Mouse (Mus musculus): ENCODE results near the gene Rasgef1a. TPM values are rescaled to one million over a fixed set of nuclear protein-coding genes. Genes with fewer than 3 reads are reported as not detected.
A peak's percentile ranks its signal among the peaks of the same experiment; 100 is the strongest.

Rasgef1a gene
- polyA plus RNA-seq, 1 experiment from 2014 or later: 0.06 TPM

- Histone ChIP-seq H3K9me3 (replicated peaks; ENCODE audit: control insufficient read depth, low read length) (no peaks in the 10 kb centered on the region), H3K4me1 (ENCODE audit: control insufficient read depth, low read depth, low read length) (peaks cover 10% of the 10 kb centered on the region), H3K27ac (ENCODE audit: low read length) (no peak overlapping the region), H3K4me2 (ENCODE audit: low read depth, low read length) (no peak overlapping the region), H3K9ac (ENCODE audit: low read depth, low read length) (no peak overlapping the region), H3K27me3 (ENCODE audit: control insufficient read depth, insufficient read depth, low read depth, low read length) (no peaks in the 10 kb centered on the region), H3K4me3 (ENCODE audit: low read depth, low read length) (no peak overlapping the region), H3K36me3 (ENCODE audit: control insufficient read depth, insufficient read depth) (peaks cover 12% of the 10 kb centered on the region)
- ATAC-seq (ENCODE audit: low read depth): no peak
Observed at GRCm38 (mm10) chr6:118126577-118126976, 115.3 kb downstream of the Rasgef1a start.

- no peak overlapping the region for H3K4me3 ChIP-seq (ENCODE audit: low read depth, low read length)
- peak overlapping the region; percentile 24; the same call in 1 of the 2 replicates for H3K27ac ChIP-seq (ENCODE audit: low read length)
- H3K4me1 ChIP-seq (ENCODE audit: control insufficient read depth, low read depth, low read length): peaks cover 13% of the 10 kb centered on the region
- H3K9me3 ChIP-seq (replicated peaks; ENCODE audit: control insufficient read depth, low read length): no peaks in the 10 kb centered on the region
- ATAC-seq (ENCODE audit: low read depth): no peak
- 40% methylated on average over 7 of the region's 7 CpGs for WGBS (ENCODE audit: insufficient replicate concordance)
- no peaks in the 10 kb centered on the region for H3K27me3 ChIP-seq (ENCODE audit: control insufficient read depth, insufficient read depth, low read depth, low read length)
- H3K4me2 ChIP-seq (ENCODE audit: low read depth, low read length): no peak overlapping the region
- no peak overlapping the region for H3K9ac ChIP-seq (ENCODE audit: low read depth, low read length)
- H3K36me3 ChIP-seq (ENCODE audit: control insufficient read depth, insufficient read depth): peaks cover 8% of the 10 kb centered on the region
Observed at GRCm38 (mm10) chr6:118127198-118127597, 116.0 kb downstream of the Rasgef1a start.

GRCm38 (mm10) chr6:118127827-118128487 lies 116.7 kb downstream of the Rasgef1a start:
- Histone ChIP-seq H3K9me3 (replicated peaks; ENCODE audit: control insufficient read depth, low read length) (no peaks in the 10 kb centered on the region), H3K27me3 (ENCODE audit: control insufficient read depth, insufficient read depth, low read depth, low read length) (no peaks in the 10 kb centered on the region), H3K4me2 (ENCODE audit: low read depth, low read length) (no peak overlapping the region), H3K36me3 (ENCODE audit: control insufficient read depth, insufficient read depth) (peaks cover 7% of the 10 kb centered on the region), H3K9ac (ENCODE audit: low read depth, low read length) (no peak overlapping the region), H3K4me3 (ENCODE audit: low read depth, low read length) (no peak overlapping the region), H3K27ac (ENCODE audit: low read length) (0 out of 2 replicates have a peak overlapping the region, but pooled peaks have one; percentile 50), H3K4me1 (ENCODE audit: control insufficient read depth, low read depth, low read length) (peaks cover 13% of the 10 kb centered on the region)
- ATAC-seq (ENCODE audit: low read depth): peak; percentile 55
- 5% methylated on average over 6 of the region's 6 CpGs for WGBS (ENCODE audit: insufficient replicate concordance)

GRCm38 (mm10) chr6:118130022-118130421 lies 118.8 kb downstream of the Rasgef1a start:
- no peak overlapping the region for H3K9ac ChIP-seq (ENCODE audit: low read depth, low read length)
- H3K4me3 ChIP-seq (ENCODE audit: low read depth, low read length): no peak overlapping the region
- H3K27ac ChIP-seq (ENCODE audit: low read length): no peak overlapping the region
- no peak for ATAC-seq (ENCODE audit: low read depth)
- H3K36me3 ChIP-seq (ENCODE audit: control insufficient read depth, insufficient read depth): peaks cover 2% of the 10 kb centered on the region; the same call in 1 of the 2 replicates
- peaks cover 13% of the 10 kb centered on the region for H3K4me1 ChIP-seq (ENCODE audit: control insufficient read depth, low read depth, low read length)
- H3K27me3 ChIP-seq (ENCODE audit: control insufficient read depth, insufficient read depth, low read depth, low read length): no peaks in the 10 kb centered on the region
- no peaks in the 10 kb centered on the region for H3K9me3 ChIP-seq (replicated peaks; ENCODE audit: control insufficient read depth, low read length)
- 44% methylated on average over 2 of the region's 2 CpGs for WGBS (ENCODE audit: insufficient replicate concordance)
- no peak overlapping the region for H3K4me2 ChIP-seq (ENCODE audit: low read depth, low read length)

- WGBS (ENCODE audit: insufficient replicate concordance): 37% methylated on average over 1 of the region's 1 CpGs
- ATAC-seq (ENCODE audit: low read depth): no peak
- Histone ChIP-seq H3K27me3 (ENCODE audit: control insufficient read depth, insufficient read depth, low read depth, low read length) (no peaks in the 10 kb centered on the region), H3K27ac (ENCODE audit: low read length) (no peak overlapping the region), H3K9ac (ENCODE audit: low read depth, low read length) (no peak overlapping the region), H3K9me3 (replicated peaks; ENCODE audit: control insufficient read depth, low read length) (no peaks in the 10 kb centered on the region), H3K36me3 (ENCODE audit: control insufficient read depth, insufficient read depth) (no peaks in the 10 kb centered on the region), H3K4me3 (ENCODE audit: low read depth, low read length) (no peak overlapping the region), H3K4me2 (ENCODE audit: low read depth, low read length) (no peak overlapping the region), H3K4me1 (ENCODE audit: control insufficient read depth, low read depth, low read length) (peaks cover 12% of the 10 kb centered on the region)
Observed at GRCm38 (mm10) chr6:118134461-118134860, 123.2 kb downstream of the Rasgef1a start.

- Histone ChIP-seq H3K27me3 (ENCODE audit: control insufficient read depth, insufficient read depth, low read depth, low read length) (no peaks in the 10 kb centered on the region), H3K9me3 (replicated peaks; ENCODE audit: control insufficient read depth, low read length) (no peaks in the 10 kb centered on the region), H3K9ac (ENCODE audit: low read depth, low read length) (no peak overlapping the region), H3K27ac (ENCODE audit: low read length) (peak overlapping the region; percentile 31; the same call in 1 of the 2 replicates), H3K4me1 (ENCODE audit: control insufficient read depth, low read depth, low read length) (peaks cover 9% of the 10 kb centered on the region), H3K36me3 (ENCODE audit: control insufficient read depth, insufficient read depth) (no peaks in the 10 kb centered on the region), H3K4me3 (ENCODE audit: low read depth, low read length) (no peak overlapping the region; the same call in 1 of the 2 replicates), H3K4me2 (ENCODE audit: low read depth, low read length) (peak overlapping the region; percentile 45; the same call in 1 of the 2 replicates)
- ATAC-seq (ENCODE audit: low read depth): no peak
- WGBS (ENCODE audit: insufficient replicate concordance): 7% methylated on average over 2 of the region's 2 CpGs
Observed at GRCm38 (mm10) chr6:118137148-118137547, 125.9 kb downstream of the Rasgef1a start.

GRCm38 (mm10) chr6:118138731-118139709 lies 127.8 kb downstream of the Rasgef1a start, which contains the start of gene Csgalnact2:
Gene Csgalnact2, minus strand, starts transcription at chr6:118139140.
- 5% methylated on average over 66 of the region's 66 CpGs for WGBS (ENCODE audit: insufficient replicate concordance)
- no peaks in the 10 kb centered on the region for H3K36me3 ChIP-seq (ENCODE audit: control insufficient read depth, insufficient read depth)
- H3K4me3 ChIP-seq (ENCODE audit: low read depth, low read length): peak within 1 kb of the TSS; percentile 82
- peak within 1 kb of the TSS; percentile 82 for H3K9ac ChIP-seq (ENCODE audit: low read depth, low read length)
- peak within 1 kb of the TSS; percentile 89 for H3K4me2 ChIP-seq (ENCODE audit: low read depth, low read length)
- H3K9me3 ChIP-seq (replicated peaks; ENCODE audit: control insufficient read depth, low read length): no peaks in the 10 kb centered on the region
- peak; percentile 96 for ATAC-seq (ENCODE audit: low read depth)
- peaks cover 9% of the 10 kb centered on the region for H3K4me1 ChIP-seq (ENCODE audit: control insufficient read depth, low read depth, low read length)
- H3K27ac ChIP-seq (ENCODE audit: low read length): peak within 1 kb of the TSS; percentile 87
- H3K27me3 ChIP-seq (ENCODE audit: control insufficient read depth, insufficient read depth, low read depth, low read length): no peaks in the 10 kb centered on the region

GRCm38 (mm10) chr6:118140961-118141360 lies 129.7 kb downstream of the Rasgef1a start:
- no peak for ATAC-seq (ENCODE audit: low read depth)
- 62% methylated on average over 6 of the region's 6 CpGs for WGBS (ENCODE audit: insufficient replicate concordance)
- Histone ChIP-seq H3K9ac (ENCODE audit: low read depth, low read length) (no peak overlapping the region), H3K27me3 (ENCODE audit: control insufficient read depth, insufficient read depth, low read depth, low read length) (no peaks in the 10 kb centered on the region), H3K36me3 (ENCODE audit: control insufficient read depth, insufficient read depth) (no peaks in the 10 kb centered on the region), H3K9me3 (replicated peaks; ENCODE audit: control insufficient read depth, low read length) (no peaks in the 10 kb centered on the region), H3K4me3 (ENCODE audit: low read depth, low read length) (no peak overlapping the region), H3K27ac (ENCODE audit: low read length) (no peak overlapping the region), H3K4me2 (ENCODE audit: low read depth, low read length) (no peak overlapping the region), H3K4me1 (ENCODE audit: control insufficient read depth, low read depth, low read length) (peaks cover 9% of the 10 kb centered on the region)
